Mouse (Mus musculus) liver, postnatal 0 days (tissue): Measurements from ENCODE around the gene Klhl31. TPM values are rescaled to one million over a fixed set of nuclear protein-coding genes. Genes with fewer than 3 reads are reported as not detected.

Experiments used
- ATAC-seq: fragments of 200-750 bp; cut with Nextera tagmentation; 2 replicates; pipeline ENCODE4 v1.8.0; 2017; ENCODE audit warnings: mild to moderate bottlenecking, moderate library complexity
- DNase-seq: peaks from one replicate; pipeline ENCODE4 v3.0.0-alpha.2; 2016
- H3K27ac ChIP-seq: fragments of 300-500 bp; sonication (generic); 2 replicates; pipeline ENCODE4 v1.5.1; 2014; ENCODE audit warnings: antibody characterized with exemption, moderate library complexity, mild to moderate bottlenecking, low read depth
- H3K27me3 ChIP-seq: fragments of 300-500 bp; sonication (generic); 2 replicates; pipeline ENCODE4 v1.6.1; 2014; ENCODE audit warnings: low read length, control low read depth, mixed read lengths; ENCODE audit not compliant: insufficient read depth
- H3K36me3 ChIP-seq: fragments of 300-500 bp; sonication (generic); replicated peaks from 2 replicates; pipeline ENCODE4 v1.6.1; 2014; ENCODE audit warnings: mild to moderate bottlenecking, control low read depth, low read length, moderate library complexity, mixed read lengths; ENCODE audit not compliant: insufficient read depth
- H3K4me1 ChIP-seq: fragments of 300-500 bp; sonication (generic); 2 replicates; pipeline ENCODE4 v1.6.1; 2014; ENCODE audit warnings: antibody characterized with exemption, mild to moderate bottlenecking, control low read depth; ENCODE audit not compliant: insufficient read depth
- H3K4me2 ChIP-seq: fragments of 300-500 bp; sonication (generic); 2 replicates; pipeline ENCODE4 v1.6.1; 2014; ENCODE audit warnings: low read depth, mild to moderate bottlenecking, low read length, moderate library complexity, mixed read lengths
- H3K4me3 ChIP-seq: fragments of 300-500 bp; sonication (generic); 2 replicates; pipeline ENCODE4 v1.5.1; 2014; ENCODE audit warnings: low read depth, low read length
- H3K9ac ChIP-seq: fragments of 300-500 bp; sonication (generic); replicated peaks from 2 replicates; pipeline ENCODE4 v1.6.1; 2014; ENCODE audit warnings: mild to moderate bottlenecking, moderate library complexity
- H3K9me3 ChIP-seq: fragments of 300-500 bp; sonication (generic); 2 replicates; pipeline ENCODE4 v1.6.1; 2016; ENCODE audit warnings: mild to moderate bottlenecking, control low read depth, low read length, mixed read lengths
- CTCF ChIP-seq: sonication (generic); IDR thresholded peaks from 2 replicates; pipeline ENCODE4 v1.5.1; 2016; ENCODE audit warnings: antibody characterized with exemption, low read depth
- EP300 ChIP-seq: IDR thresholded peaks from 2 replicates; pipeline ENCODE4 v1.6.1; 2016; ENCODE audit warnings: antibody characterized with exemption, low read depth, mild to moderate bottlenecking
- WGBS: fragments of 180-500 bp; shearing (Covaris S2); extraction: QIAGEN DNeasy Blood & Tissue Kit; methylation state at CpG from one replicate; pipeline ENCODE4 v1.1.7; 2014; ENCODE audit not compliant: insufficient replicate concordance; 5-methylcytosine and 5-hydroxymethylcytosine counted together
- polyA plus RNA-seq: library from polyadenylated mRNA; unstranded; fragments of >200 nt; fragmentation: Nextera tagmentation; extraction: Ambion mirVana; gene quantifications from 2 replicates; pipeline ENCODE4 v1.2.1, GENCODE M21; 2015

Gene Klhl31
- 0.06 and 0.67 TPM in 2 replicates for polyA plus RNA-seq

DNA sequence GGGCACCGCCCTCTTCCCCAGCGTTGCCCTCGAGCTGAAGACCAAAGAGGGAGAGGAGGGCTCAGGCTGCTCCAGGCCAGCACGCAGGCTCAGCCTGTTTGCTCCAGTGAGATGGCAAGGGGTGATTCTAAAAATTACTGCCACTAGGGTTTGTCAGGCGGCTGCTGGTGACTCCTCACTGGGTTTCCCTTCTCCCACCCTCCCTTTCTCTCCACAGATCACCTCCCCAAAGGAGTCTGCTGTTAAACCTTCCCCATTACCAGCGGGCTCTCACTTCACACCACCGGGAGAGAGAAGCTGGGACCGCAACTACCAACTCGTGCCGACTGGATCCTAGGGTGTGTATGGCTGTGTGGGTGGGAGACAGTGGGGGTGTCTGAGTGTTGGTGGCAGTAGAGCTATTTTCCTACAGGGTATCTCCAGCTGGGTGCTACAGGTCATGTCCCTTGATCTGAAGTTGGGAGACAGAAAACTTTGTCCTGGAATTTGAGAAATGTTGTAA, at the start of gene Klhl31:
Klhl31 (plus strand) TSS at position 51 of the 502 bp plus-strand sequence.
- TF ChIP-seq EP300 (no peak), CTCF (no peak)
- 38% methylated on average over 10 of the region's 10 CpGs for WGBS

DNA sequence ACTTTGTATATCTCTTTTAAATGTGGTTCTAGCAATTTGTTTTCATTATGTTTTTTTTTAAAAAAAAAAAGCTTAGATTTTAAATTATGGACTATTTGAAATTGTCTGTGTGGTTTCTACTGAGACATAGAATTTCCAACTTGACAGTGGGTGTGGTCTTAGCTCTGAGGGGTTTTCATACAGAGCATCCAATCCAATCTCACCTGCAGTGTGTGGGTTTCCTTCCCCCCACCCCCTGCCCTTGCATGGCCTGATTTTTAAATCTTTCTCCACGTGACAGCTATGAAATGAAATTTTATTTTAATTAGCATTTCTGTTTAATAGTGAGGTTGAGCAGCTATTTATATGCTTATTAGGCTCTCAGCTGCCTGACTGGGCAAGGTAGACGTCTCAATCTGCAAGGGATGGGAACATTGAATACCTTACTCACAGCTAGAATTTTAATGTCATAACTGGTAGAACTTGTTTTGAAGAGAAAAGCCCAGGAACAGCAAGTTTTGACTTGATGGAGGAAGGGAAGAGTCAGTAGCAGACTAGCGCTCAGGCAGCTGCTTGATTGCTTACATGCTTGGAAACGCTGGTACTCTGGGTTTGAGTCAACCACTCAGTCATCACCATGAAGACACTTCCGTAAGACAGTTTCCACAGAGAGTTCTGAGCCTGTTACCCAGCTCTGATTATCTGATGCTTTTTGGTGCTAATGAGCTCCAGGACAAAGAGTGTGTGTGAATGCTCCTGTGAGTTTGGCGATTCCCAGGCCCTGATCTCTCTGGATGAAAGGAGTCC, 49.3 kb upstream of the Klhl31 start:
- no peaks in the 10 kb centered on the region for H3K36me3 ChIP-seq
- DNase-seq = no peak
- no peak overlapping the region for H3K9ac ChIP-seq
- no peak overlapping the region for H3K4me3 ChIP-seq
- H3K27me3 ChIP-seq = no peaks in the 10 kb centered on the region
- 65% methylated on average over 6 of the region's 6 CpGs for WGBS
- no peak for TF ChIP-seq EP300
- no peak for TF ChIP-seq CTCF
- no peaks in the 10 kb centered on the region for H3K4me1 ChIP-seq
- no peak for ATAC-seq
- H3K4me2 ChIP-seq = no peak overlapping the region
- no peak overlapping the region for H3K27ac ChIP-seq
- no peaks in the 10 kb centered on the region for H3K9me3 ChIP-seq

More for the DNA sequence above, at the start of gene Klhl31:
- ATAC-seq = no peak
- DNase-seq = no peak
- Histone ChIP-seq H3K9ac (no peak within 1 kb of the TSS), H3K4me3 (no peak within 1 kb of the TSS), H3K4me2 (no peak within 1 kb of the TSS), H3K36me3 (no peaks in the 10 kb centered on the region), H3K27ac (no peak within 1 kb of the TSS), H3K27me3 (no peaks in the 10 kb centered on the region), H3K9me3 (no peaks in the 10 kb centered on the region), H3K4me1 (no peaks in the 10 kb centered on the region)

GRCm38 (mm10) chr9:77587616-77588015, 48.7 kb upstream of the Klhl31 start:
- DNase-seq = no peak
- Histone ChIP-seq H3K9ac (no peak overlapping the region), H3K9me3 (no peaks in the 10 kb centered on the region), H3K4me2 (no peak overlapping the region), H3K27me3 (no peaks in the 10 kb centered on the region), H3K27ac (no peak overlapping the region), H3K36me3 (no peaks in the 10 kb centered on the region), H3K4me1 (no peaks in the 10 kb centered on the region), H3K4me3 (no peak overlapping the region)
- ATAC-seq = no peak
- no peak for TF ChIP-seq EP300
- TF ChIP-seq CTCF = no peak
- 88% methylated on average over 7 of the region's 7 CpGs for WGBS

- WGBS = 44% methylated on average over 2 of the region's 2 CpGs
- H3K36me3 ChIP-seq = no peaks in the 10 kb centered on the region
- H3K4me3 ChIP-seq = no peak overlapping the region
- H3K9ac ChIP-seq = no peak overlapping the region
- no peak for DNase-seq
- no peaks in the 10 kb centered on the region for H3K4me1 ChIP-seq
- H3K27ac ChIP-seq = no peak overlapping the region
- no peaks in the 10 kb centered on the region for H3K27me3 ChIP-seq
- ATAC-seq = no peak
- no peak overlapping the region for H3K4me2 ChIP-seq
- no peaks in the 10 kb centered on the region for H3K9me3 ChIP-seq
- TF ChIP-seq EP300 (no peak), CTCF (no peak)
These were observed 46.8 kb upstream of the Klhl31 start for GRCm38 (mm10) chr9:77589496-77589895.

DNA sequence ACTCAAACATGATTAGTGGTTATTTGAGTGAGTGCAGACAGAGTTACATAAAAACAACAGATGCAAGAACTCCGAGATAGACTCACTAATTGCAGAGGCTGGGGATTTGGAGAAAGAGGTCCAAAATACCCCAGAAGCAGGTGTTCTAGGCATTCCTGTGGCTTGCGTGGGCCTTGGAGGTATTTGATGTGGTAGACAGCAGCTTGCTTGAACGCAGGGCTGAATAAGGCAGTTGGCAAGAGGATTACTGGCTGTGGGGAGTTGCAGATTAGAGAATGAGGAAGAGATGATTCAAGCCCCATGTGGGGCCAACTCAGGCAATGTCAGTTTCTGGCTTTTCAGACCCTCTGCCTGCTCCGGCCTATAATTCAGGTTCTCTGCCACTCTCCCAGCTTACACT, 43.9 kb upstream of the Klhl31 start:
- TF ChIP-seq CTCF = no peak
- Histone ChIP-seq H3K9me3 (no peaks in the 10 kb centered on the region), H3K27me3 (no peaks in the 10 kb centered on the region), H3K9ac (no peak overlapping the region), H3K27ac (no peak overlapping the region), H3K4me2 (no peak overlapping the region), H3K4me3 (no peak overlapping the region), H3K4me1 (no peaks in the 10 kb centered on the region), H3K36me3 (no peaks in the 10 kb centered on the region)
- WGBS = 40% methylated on average over 4 of the region's 4 CpGs
- ATAC-seq (no peak), DNase-seq (no peak)

DNA sequence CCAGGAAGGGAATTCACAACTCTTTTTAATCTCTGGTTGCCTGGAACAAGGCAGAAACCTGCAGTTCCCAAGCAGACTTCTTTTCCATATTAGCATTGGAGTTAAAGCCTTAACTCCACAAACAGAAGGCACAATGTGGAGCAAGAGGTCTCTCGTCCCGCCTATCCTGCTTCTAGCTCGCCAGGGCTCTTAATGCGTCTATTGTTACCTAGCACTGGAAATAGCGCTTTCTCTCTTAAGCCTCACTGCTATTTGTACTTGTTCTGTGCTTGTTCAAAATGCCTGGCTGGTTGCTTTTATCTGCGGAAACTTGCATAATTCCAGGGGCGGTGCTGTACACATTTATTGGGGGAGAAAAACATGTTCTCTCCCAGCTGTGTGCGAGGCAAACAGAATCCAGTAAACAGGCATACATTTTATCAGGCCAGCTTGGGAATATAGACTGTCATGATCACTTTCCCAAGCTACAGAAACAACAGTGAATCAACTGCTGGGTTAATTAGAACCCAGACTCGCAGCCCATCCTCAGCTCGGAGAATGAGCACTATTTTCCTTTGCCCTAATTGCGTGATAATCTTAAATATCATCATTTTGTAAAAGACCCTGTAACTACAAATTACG, 41.2 kb upstream of the Klhl31 start:
- TF ChIP-seq EP300 (no peak), CTCF (no peak)
- DNase-seq = no peak
- H3K27ac ChIP-seq = no peak overlapping the region

More for the DNA sequence above, 41.2 kb upstream of the Klhl31 start:
- no peak overlapping the region for H3K4me3 ChIP-seq
- H3K9me3 ChIP-seq = no peaks in the 10 kb centered on the region
- no peak for ATAC-seq
- no peak overlapping the region for H3K9ac ChIP-seq
- H3K27me3 ChIP-seq = no peaks in the 10 kb centered on the region
- no peaks in the 10 kb centered on the region for H3K36me3 ChIP-seq
- H3K4me2 ChIP-seq = no peak overlapping the region
- WGBS = 61% methylated on average over 12 of the region's 12 CpGs
- H3K4me1 ChIP-seq = no peaks in the 10 kb centered on the region
